Mouse (Mus musculus) lung, embryonic 15.5 days (tissue): ENCODE data around the gene Arid4b. TPM values are rescaled to one million over a fixed set of nuclear protein-coding genes. Genes with fewer than 3 reads are reported as not detected.
"Not testable (repeated sequence)": the region's sequence is repeated elsewhere in the genome, so short reads cannot be mapped to it uniquely, and the experiment has no call there.

Experiments
- ATAC-seq: fragments of 200-750 bp; cut with Nextera tagmentation; 2 replicates; pipeline ENCODE4 v1.8.0; 2017; ENCODE audit warnings: moderate number of reproducible peaks, borderline replicate concordance; ENCODE audit not compliant: low FRiP score, low TSS enrichment; ENCODE audit errors: extremely low read depth
- H3K27ac ChIP-seq: fragments of 300-500 bp; sonication (generic); 2 replicates; pipeline ENCODE4 v1.5.1; 2015; ENCODE audit warnings: moderate library complexity, mild to moderate bottlenecking, inconsistent platforms
- H3K27me3 ChIP-seq: fragments of 300-500 bp; sonication (generic); 2 replicates; pipeline ENCODE4 v1.6.1; 2015; ENCODE audit warnings: inconsistent platforms
- H3K36me3 ChIP-seq: fragments of 300-500 bp; sonication (generic); 2 replicates; pipeline ENCODE4 v1.6.1; 2015; ENCODE audit warnings: inconsistent platforms
- H3K4me1 ChIP-seq: fragments of 300-500 bp; sonication (generic); 2 replicates; pipeline ENCODE4 v1.6.1; 2015; ENCODE audit warnings: inconsistent platforms
- H3K4me2 ChIP-seq: fragments of 300-500 bp; sonication (generic); 2 replicates; pipeline ENCODE4 v1.6.1; 2015; ENCODE audit warnings: inconsistent platforms, mild to moderate bottlenecking, moderate library complexity
- H3K4me3 ChIP-seq: fragments of 300-500 bp; sonication (generic); 2 replicates; pipeline ENCODE4 v1.5.1; 2015; ENCODE audit warnings: mild to moderate bottlenecking, inconsistent platforms
- H3K9ac ChIP-seq: fragments of 300-500 bp; sonication (generic); 2 replicates; pipeline ENCODE4 v1.6.1; 2015; ENCODE audit warnings: inconsistent platforms
- H3K9me3 ChIP-seq: fragments of 300-500 bp; sonication (generic); 2 replicates; pipeline ENCODE4 v1.6.1; 2016; ENCODE audit warnings: inconsistent platforms
- WGBS: fragments of 180-500 bp; shearing (Covaris S2); methylation state at CpG from one replicate; pipeline ENCODE4 v1.1.7; 2015; 5-methylcytosine and 5-hydroxymethylcytosine counted together
- polyA plus RNA-seq: library from polyadenylated mRNA; unstranded; fragments of >200 nt; fragmentation: Nextera tagmentation; extraction: Ambion mirVana; gene quantifications from 2 replicates; pipeline ENCODE4 v1.2.1, GENCODE M21; 2015

Gene Arid4b
- polyA plus RNA-seq, result 55.2 and 65.2 TPM in 2 replicates

- H3K4me3 ChIP-seq, result peak within 1 kb of the TSS; percentile 98
- peak within 1 kb of the TSS; percentile 99 for H3K27ac ChIP-seq
- no peaks in the 10 kb centered on the region for H3K27me3 ChIP-seq
- peaks cover 8% of the 10 kb centered on the region for H3K4me1 ChIP-seq
- ATAC-seq, result peak; percentile 97
- peak within 1 kb of the TSS; percentile 97 for H3K9ac ChIP-seq
- peak within 1 kb of the TSS; percentile 71 for H3K4me2 ChIP-seq
- under 1% methylated on average over 58 of the region's 64 CpGs for WGBS
- no peaks in the 10 kb centered on the region for H3K9me3 ChIP-seq
- H3K36me3 ChIP-seq, result no peaks in the 10 kb centered on the region
Measured at GRCm38 (mm10) chr13:14063013-14063941, at the start of gene Arid4b, which contains the start of gene Ggps1. Arid4b (plus strand) TSS chr13:14063232. Ggps1 (minus strand) TSS chr13:14063488.

GRCm38 (mm10) chr13:14014001-14014400, 49.0 kb upstream of the Arid4b start:
- Histone ChIP-seq H3K9ac (no peak overlapping the region), H3K27me3 (no peaks in the 10 kb centered on the region), H3K4me2 (no peak overlapping the region), H3K9me3 (no peaks in the 10 kb centered on the region), H3K27ac (no peak overlapping the region), H3K4me1 (no peaks in the 10 kb centered on the region), H3K36me3 (peaks cover 29% of the 10 kb centered on the region), H3K4me3 (no peak overlapping the region)
- no peak for ATAC-seq
- 87% methylated on average over 2 of the region's 2 CpGs for WGBS

GRCm38 (mm10) chr13:14014540-14014939, 48.5 kb upstream of the Arid4b start:
- 92% methylated on average over 4 of the region's 4 CpGs for WGBS
- H3K36me3 ChIP-seq, result peaks cover 28% of the 10 kb centered on the region
- no peaks in the 10 kb centered on the region for H3K27me3 ChIP-seq
- no peak overlapping the region for H3K4me2 ChIP-seq
- no peaks in the 10 kb centered on the region for H3K9me3 ChIP-seq
- H3K9ac ChIP-seq, result no peak overlapping the region
- no peaks in the 10 kb centered on the region for H3K4me1 ChIP-seq
- no peak overlapping the region for H3K27ac ChIP-seq
- no peak for ATAC-seq
- no peak overlapping the region for H3K4me3 ChIP-seq

- ATAC-seq, result no peak
- Histone ChIP-seq H3K9me3 (no peaks in the 10 kb centered on the region), H3K4me2 (no peak overlapping the region), H3K9ac (no peak overlapping the region), H3K27me3 (no peaks in the 10 kb centered on the region), H3K36me3 (peaks cover 30% of the 10 kb centered on the region), H3K4me1 (no peaks in the 10 kb centered on the region), H3K27ac (no peak overlapping the region), H3K4me3 (no peak overlapping the region)
- 88% methylated on average over 6 of the region's 6 CpGs for WGBS
Measured at GRCm38 (mm10) chr13:14015609-14016008, 47.4 kb upstream of the Arid4b start.

- no peak overlapping the region for H3K4me3 ChIP-seq
- no peaks in the 10 kb centered on the region for H3K9me3 ChIP-seq
- peaks cover 19% of the 10 kb centered on the region for H3K36me3 ChIP-seq
- no peak overlapping the region for H3K27ac ChIP-seq
- ATAC-seq, result no peak
- no peaks in the 10 kb centered on the region for H3K4me1 ChIP-seq
- H3K27me3 ChIP-seq, result no peaks in the 10 kb centered on the region
- no peak overlapping the region for H3K9ac ChIP-seq
- H3K4me2 ChIP-seq, result no peak overlapping the region
Measured at GRCm38 (mm10) chr13:14018283-14018682, 44.7 kb upstream of the Arid4b start.

- H3K9ac ChIP-seq, result no peak overlapping the region
- H3K27me3 ChIP-seq, result no peaks in the 10 kb centered on the region
- no peak overlapping the region for H3K27ac ChIP-seq
- H3K36me3 ChIP-seq, result peaks cover 15% of the 10 kb centered on the region
- no peak for ATAC-seq
- H3K4me3 ChIP-seq, result no peak overlapping the region
- H3K9me3 ChIP-seq, result no peaks in the 10 kb centered on the region
- WGBS, result 91% methylated on average over 3 of the region's 3 CpGs
- no peaks in the 10 kb centered on the region for H3K4me1 ChIP-seq
- H3K4me2 ChIP-seq, result no peak overlapping the region
Measured at GRCm38 (mm10) chr13:14018852-14019251, 44.2 kb upstream of the Arid4b start.

GRCm38 (mm10) chr13:14021417-14021816, 41.6 kb upstream of the Arid4b start:
- not testable (repeated sequence) for H3K27ac ChIP-seq, H3K9me3 ChIP-seq, H3K4me3 ChIP-seq, H3K27me3 ChIP-seq, ATAC-seq, H3K4me1 ChIP-seq, H3K9ac ChIP-seq, H3K4me2 ChIP-seq
- peaks cover 14% of the 10 kb centered on the region for H3K36me3 ChIP-seq
- 82% methylated on average over 11 of the region's 12 CpGs for WGBS

- Histone ChIP-seq H3K4me2 (no peak overlapping the region), H3K4me3 (no peak overlapping the region), H3K27ac (no peak overlapping the region), H3K4me1 (no peaks in the 10 kb centered on the region), H3K9me3 (no peaks in the 10 kb centered on the region), H3K36me3 (peaks cover 26% of the 10 kb centered on the region; the same call in 1 of the 2 replicates), H3K9ac (no peak overlapping the region), H3K27me3 (no peaks in the 10 kb centered on the region)
- ATAC-seq, result no peak
- 92% methylated on average over 6 of the region's 6 CpGs for WGBS
Measured at GRCm38 (mm10) chr13:14025554-14025953, 37.5 kb upstream of the Arid4b start.

- no peak overlapping the region for H3K4me3 ChIP-seq
- no peaks in the 10 kb centered on the region for H3K4me1 ChIP-seq
- no peak for ATAC-seq
- WGBS, result 92% methylated on average over 6 of the region's 6 CpGs
- no peaks in the 10 kb centered on the region for H3K9me3 ChIP-seq
- no peak overlapping the region for H3K4me2 ChIP-seq
- H3K27ac ChIP-seq, result no peak overlapping the region
- peaks cover 26% of the 10 kb centered on the region; the same call in 1 of the 2 replicates for H3K36me3 ChIP-seq
- H3K27me3 ChIP-seq, result no peaks in the 10 kb centered on the region
- no peak overlapping the region for H3K9ac ChIP-seq
Measured at GRCm38 (mm10) chr13:14026154-14026820, 36.7 kb upstream of the Arid4b start.

GRCm38 (mm10) chr13:14033309-14034072, 29.5 kb upstream of the Arid4b start:
- Histone ChIP-seq H3K27ac (no peak overlapping the region), H3K27me3 (no peaks in the 10 kb centered on the region), H3K4me3 (no peak overlapping the region), H3K4me2 (no peak overlapping the region), H3K9ac (no peak overlapping the region), H3K9me3 (no peaks in the 10 kb centered on the region), H3K4me1 (peaks cover 6% of the 10 kb centered on the region), H3K36me3 (0 out of 2 replicates have a peak, but pooled peaks cover 7% of the 10 kb centered on the region)
- WGBS, result 77% methylated on average over 5 of the region's 5 CpGs
- ATAC-seq, result no peak

GRCm38 (mm10) chr13:14034073-14034348, 29.0 kb upstream of the Arid4b start:
- Histone ChIP-seq H3K4me1 (peaks cover 11% of the 10 kb centered on the region), H3K4me3 (no peak overlapping the region), H3K9ac (no peak overlapping the region), H3K27ac (no peak overlapping the region), H3K27me3 (no peaks in the 10 kb centered on the region), H3K9me3 (no peaks in the 10 kb centered on the region), H3K36me3 (0 out of 2 replicates have a peak, but pooled peaks cover 3% of the 10 kb centered on the region), H3K4me2 (no peak overlapping the region)
- no peak for ATAC-seq
